Mouse (Mus musculus) hindlimb bud, embryonic 11.5 days (tissue): ENCODE measurements around the gene Snx29.
"Not testable (repeated sequence)": the region's sequence is repeated elsewhere in the genome, so short reads cannot be mapped to it uniquely, and the experiment has no call there.

Experiments
- DNase-seq: peaks from one replicate; pipeline ENCODE4 v3.0.0-alpha.2; 2012; ENCODE audit warnings: low read depth, low spot score; ENCODE audit errors: extremely low spot score

Snx29 gene

GRCm38 (mm10) chr16:11526104-11526786 is 203.5 kb downstream of the Snx29 start:
- DNase-seq = no peak

- no peak for DNase-seq
Measured at GRCm38 (mm10) chr16:11526996-11527395, 204.3 kb downstream of the Snx29 start.

GRCm38 (mm10) chr16:11530466-11531194 is 207.9 kb downstream of the Snx29 start:
- DNase-seq = no peak

DNA sequence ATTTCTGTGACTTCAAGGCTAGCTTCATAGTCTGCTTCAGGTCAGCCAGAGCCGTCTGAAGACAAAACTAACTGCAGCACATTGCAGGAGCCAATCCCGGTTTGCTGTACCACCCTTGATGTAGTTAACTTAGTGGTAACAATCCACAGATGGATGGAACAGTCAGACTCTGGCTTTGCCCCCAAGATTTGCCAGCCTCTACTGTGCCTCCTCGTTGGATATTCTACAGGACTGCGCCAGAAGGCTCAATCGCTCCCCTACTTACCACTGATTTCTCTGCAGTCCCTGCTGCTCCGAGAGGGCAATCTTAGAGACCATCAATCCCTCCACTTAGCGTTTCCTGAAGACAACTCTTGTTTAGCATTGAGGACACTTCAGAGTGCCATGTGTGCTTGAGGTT is 208.7 kb downstream of the Snx29 start:
- DNase-seq = no peak

GRCm38 (mm10) chr16:11532592-11532991 is 209.9 kb downstream of the Snx29 start:
- no peak for DNase-seq

DNA sequence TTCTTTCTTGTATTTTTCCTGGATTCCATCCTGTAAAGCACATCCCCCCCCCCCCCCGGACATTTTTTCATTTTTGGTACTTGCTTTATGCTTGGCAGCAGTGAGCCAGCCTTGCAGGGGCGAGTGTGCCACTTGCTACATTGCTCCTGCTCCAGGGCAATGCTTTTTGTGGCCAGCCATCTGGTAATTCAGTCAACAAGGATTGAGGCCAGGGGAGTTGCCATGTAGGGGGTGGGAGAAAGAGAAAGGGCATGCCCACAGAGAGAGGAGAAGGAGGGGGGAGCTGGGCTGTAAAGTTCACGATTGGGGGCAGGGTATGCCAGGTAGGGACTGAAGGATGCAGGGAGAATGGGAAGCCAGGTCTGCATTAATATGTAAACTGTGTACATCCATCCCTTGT is 210.7 kb downstream of the Snx29 start:
- DNase-seq = no peak

DNA sequence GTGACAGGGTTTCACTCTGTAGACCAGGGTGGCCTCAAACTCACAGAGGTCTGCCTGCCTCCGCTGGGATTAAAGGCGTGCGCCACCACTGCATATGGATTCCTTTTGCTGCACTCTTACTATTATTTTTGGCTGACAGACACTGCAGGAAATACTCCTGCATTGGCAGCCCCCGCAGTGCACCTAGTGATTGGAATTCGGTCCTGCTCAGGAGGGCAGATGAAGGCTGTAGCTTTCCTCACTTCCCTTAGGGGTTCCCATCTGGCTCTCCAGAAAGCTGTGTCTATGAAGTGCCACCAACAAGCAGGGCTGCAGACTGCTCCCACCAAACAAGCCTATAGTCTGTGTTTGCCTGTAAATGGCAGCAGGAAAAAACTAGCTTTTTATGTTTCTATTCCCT is 215.0 kb downstream of the Snx29 start:
- DNase-seq = no peak

DNA sequence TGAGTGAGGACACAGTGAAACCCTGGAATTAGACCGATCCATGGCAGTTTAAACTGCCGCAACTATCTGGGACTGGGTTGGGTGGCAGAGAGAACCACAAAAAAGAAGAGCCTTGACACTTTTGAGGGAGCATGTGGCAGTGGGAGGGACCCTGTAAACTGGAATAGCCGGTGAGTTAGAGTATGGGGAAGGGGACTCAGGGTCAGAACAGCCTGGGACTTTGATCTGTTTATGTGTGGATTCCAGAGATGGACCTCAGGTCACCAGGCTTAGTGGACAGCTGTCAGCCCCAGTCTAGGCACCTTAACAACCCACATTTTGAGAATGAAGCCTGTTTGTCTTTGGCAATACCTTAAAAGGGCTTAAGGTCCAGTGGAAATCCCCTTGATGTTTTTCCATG is 215.5 kb downstream of the Snx29 start:
- no peak for DNase-seq

DNA sequence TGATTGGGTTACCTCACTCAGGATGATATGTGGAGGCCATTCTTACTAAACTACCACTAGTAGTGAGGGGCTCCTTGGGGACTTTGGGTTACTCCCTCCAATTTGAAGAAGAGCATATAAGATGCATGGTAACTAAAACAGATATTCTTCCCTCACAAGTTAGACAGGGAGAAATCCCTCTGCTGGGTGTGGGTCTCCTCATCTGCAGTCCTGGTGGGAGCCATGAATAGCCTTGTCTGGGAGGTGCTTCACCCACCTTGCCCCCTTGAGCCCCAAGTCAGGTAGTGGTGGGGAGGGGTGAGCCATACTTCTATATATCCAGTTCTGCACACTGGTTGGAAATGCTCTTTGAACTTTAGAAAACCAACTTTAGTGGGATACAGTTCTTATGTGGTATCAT is 218.3 kb downstream of the Snx29 start:
- no peak for DNase-seq

DNA sequence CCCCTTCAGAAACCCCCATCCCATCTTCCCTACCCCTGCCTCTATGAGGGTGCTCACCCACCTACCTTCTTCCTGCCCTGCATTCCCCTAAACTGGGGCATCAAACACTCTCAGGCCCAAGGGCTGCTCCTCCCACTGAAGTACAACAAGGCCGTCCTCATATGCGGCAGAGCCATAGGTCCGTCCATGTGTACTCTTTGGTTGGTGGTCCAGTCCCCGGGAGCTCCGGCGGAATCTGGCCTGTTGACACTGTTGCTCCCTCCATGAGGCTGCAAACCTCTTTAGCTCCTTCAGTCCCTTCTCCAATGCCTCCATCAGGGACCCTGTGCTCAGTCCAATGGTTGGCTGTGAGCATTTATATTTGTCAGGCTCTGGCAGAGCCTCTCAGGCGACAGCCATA is 219.1 kb downstream of the Snx29 start:
- DNase-seq = no peak

GRCm38 (mm10) chr16:11550043-11550725 is 227.5 kb downstream of the Snx29 start:
- no peak for DNase-seq

DNA sequence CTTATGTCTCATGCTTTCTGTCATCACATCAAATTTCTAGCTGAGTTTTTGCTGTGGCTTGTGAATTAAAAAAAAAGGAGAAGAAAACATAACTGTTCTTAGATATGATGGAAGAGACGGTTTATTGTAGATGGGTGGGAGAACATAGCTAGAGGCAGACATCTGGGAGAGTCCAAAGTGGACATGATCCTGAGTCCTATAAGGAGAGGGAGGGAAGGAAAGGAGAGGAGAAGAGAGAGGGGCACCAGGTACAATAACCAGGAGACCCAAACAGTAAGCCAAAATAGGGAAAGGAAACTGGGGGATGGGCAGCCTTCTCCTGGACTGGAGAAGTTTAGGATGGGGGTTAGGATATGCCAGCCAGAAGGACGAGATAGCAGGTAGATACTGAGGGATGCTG is 239.0 kb downstream of the Snx29 start:
- no peak for DNase-seq

GRCm38 (mm10) chr16:11563846-11564245 is 241.1 kb downstream of the Snx29 start:
- DNase-seq = no peak

- no peak for DNase-seq
Measured at GRCm38 (mm10) chr16:11565126-11565525, 242.4 kb downstream of the Snx29 start.

DNA sequence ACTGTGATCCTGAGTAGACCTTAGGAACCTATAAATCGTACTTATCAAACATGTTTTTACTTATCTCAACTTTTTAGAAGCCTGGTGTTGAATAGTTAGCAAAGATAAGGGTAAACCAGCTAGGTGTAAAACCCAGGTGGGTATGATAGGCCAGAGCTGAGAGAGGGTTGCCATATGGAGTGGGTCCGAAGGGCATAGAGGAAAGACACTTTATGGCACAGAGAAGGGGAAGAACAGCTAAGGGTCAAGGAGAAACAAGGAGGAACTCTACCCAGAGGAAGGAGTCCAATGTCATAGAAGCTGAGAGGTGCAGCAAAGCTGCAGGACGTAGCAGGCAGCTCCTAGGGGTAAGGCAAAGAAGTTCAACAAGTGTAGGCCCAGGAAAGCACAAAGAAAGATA is 244.9 kb downstream of the Snx29 start:
- DNase-seq = no peak

- no peak for DNase-seq
Measured at GRCm38 (mm10) chr16:11568095-11568494, 245.4 kb downstream of the Snx29 start.

DNA sequence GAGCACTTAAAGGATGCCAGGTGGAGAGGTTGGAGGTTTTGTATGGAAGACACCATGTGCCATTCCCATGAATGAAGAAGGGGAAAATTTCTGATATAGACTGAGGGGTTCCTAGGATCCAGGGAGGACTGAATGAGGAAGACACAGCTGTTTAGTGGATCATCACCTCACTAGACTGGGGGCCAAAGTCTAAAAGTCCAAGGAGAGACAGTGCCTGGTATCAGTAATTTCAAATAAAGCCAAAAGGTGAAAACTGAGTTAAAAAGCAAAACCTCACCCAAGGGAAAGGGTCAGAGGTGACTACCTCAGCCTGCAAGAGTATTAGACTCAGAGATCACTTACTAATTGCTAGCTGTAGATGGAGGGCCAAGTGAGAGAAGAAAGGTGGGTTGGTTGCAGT is 245.9 kb downstream of the Snx29 start:
- no peak for DNase-seq

GRCm38 (mm10) chr16:11569127-11569526 is 246.4 kb downstream of the Snx29 start:
- no peak for DNase-seq

DNA sequence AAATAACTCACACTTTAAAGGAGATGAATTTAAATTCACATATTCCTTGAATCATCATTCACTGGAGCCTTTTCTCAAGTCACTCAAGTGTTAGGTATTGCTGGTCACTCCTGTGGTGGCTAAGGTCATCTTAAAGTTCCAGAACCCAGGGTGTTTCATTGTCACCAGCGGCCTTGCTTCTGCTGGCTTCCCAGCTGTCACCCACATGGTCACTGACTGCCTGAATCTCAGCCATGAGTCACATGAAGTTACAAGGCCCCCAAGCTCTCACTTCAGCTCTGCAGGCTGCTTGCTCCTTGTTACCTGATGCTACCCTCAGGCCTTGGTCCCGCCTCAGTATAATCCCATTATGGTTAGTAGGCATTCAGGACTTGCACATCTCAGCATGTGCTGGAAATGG is 247.4 kb downstream of the Snx29 start:
- DNase-seq = no peak

DNA sequence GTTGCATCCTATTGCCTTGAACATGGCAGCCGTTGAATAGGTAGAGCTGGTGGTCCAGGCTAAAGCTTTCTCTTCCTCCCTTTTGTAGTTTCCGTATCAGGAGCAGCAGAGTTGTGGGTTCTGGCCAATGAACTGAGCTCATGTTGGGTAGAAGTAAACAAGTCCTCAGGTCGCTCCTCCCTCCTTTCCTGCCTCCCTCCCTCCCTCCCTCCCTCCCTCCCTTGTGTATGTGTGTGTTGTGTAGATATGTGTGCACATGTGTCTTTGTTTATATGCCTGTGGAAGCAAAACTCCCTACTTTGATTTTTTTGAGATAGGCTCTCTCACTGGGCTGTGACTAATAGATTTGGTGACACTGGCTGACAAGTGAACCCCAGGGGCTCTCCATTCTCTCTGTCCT is 251.8 kb downstream of the Snx29 start:
- DNase-seq = no peak

DNA sequence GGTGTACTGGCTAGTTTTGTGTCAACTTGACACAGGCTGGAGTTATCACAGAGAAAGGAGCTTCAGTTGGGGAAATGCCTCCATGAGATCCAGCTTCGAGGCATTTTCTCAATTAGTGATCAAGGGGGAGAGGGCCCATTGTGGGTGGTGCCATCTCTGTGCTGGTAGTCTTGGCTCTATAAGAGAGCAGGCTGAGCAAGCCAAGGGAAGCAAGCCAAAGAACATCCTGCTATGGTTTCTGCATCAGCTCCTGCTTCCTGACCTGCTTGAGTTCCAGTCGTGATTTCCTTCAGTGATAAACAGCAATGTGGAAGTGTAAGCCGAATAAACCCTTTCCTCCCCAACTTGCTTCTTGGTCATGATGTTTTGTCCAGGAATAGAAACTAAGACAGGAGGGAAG is 253.0 kb downstream of the Snx29 start:
- not testable (repeated sequence) for DNase-seq
